Mouse (Mus musculus): ENCODE data around the gene Auts2.

- TF ChIP-seq CTCF (IDR thresholded peaks at IDR 0.05; ENCODE audit: extremely low read depth, insufficient read length, insufficient replicate concordance, low read depth, low read length) (no peak), POLR2A (IDR thresholded peaks at IDR 0.05; ENCODE audit: low read depth, low read length) (no peak)
Observed at GRCm38 (mm10) chr5:131677518-131677917, 865.6 kb downstream of the Auts2 start.

Data from small intestine, adult 2 months (tissue).